Mouse (Mus musculus) left cerebral cortex, postnatal 10 days (tissue): ENCODE data around the gene Tesk2. TPM values are rescaled to one million over a fixed set of nuclear protein-coding genes. Genes with fewer than 3 reads are reported as not detected.
"Not testable (repeated sequence)": the region's sequence is repeated elsewhere in the genome, so short reads cannot be mapped to it uniquely, and the experiment has no call there.

ENCODE experiments used
- DNase-seq, 2 experiments: peaks; one replicate each; pipeline ENCODE4 v3.0.0; 2021 to 2022; ENCODE audit warnings: low spot score in 2 of 2, mixed read lengths in 1 of 2; ENCODE audit errors: extremely low spot score in 1 of 2
- intact Hi-C: fragments of 180-260 bp; cut with DNase I; formaldehyde crosslinking; loops from one replicate; pipeline ENCODE4 v1.15.1; 2025
- total RNA-seq, 2 experiments: library from RNA; stranded (reverse); gene quantifications; 2 replicates each; pipeline ENCODE4 v1.2.3; 2021

The Tesk2 gene
- total RNA-seq, 2 experiments from 2014 or later: 1.9 to 2.6 TPM

DNA sequence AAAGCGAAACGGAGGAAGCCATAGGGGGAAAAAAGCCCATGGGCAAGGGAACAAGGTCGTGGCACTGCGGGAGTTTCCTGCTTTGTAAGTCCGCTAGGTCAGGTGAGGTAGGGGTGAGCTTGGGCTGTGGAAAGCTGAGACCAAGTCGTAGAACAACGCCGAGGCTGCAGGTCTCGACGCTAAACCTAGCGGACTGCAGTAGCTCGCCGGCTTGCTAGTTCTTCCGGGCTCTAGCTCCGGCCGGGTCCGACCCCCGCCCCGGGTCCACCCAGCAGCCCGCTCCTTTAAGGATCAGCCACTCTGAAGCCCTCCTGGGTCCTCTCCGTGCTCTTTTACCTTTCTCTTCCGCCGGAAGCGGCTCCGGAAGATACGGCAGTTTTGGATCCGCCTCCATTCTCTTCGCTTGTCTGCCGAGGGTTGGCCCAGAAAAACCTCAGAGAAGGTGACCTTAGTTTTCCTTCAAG, 103.8 kb downstream of the Tesk2 start:
- DNase-seq: peak; percentile 69 to 72
- intact Hi-C loops: loop anchor here (10.0 kb wide), 1 partner anchor 310 kb away; the partner anchor contains the start of gene Plk3

DNA sequence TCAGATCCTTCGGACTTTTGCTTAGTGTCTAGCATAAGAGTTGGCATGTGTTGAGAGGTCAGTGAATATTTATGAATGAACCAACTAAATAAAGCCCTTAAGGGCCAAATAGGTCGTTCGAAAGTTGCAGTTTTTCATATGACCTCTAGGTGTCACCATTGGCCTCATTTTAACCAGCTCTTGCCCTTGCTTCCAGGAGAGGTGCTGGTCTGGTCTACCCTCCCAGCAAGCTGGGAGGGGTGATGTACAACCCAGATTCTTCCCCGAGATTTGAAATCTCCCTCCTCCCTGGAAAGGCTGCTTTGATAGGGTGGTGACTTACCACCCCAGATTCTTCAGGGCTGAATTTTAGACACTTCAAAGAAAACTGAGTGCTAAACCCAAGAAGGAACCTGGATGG, 107.1 kb downstream of the Tesk2 start:
- intact Hi-C loops: loop anchor here (1.0 to 10.0 kb wide), 2 partner anchors 163 to 307 kb away; partner anchors contain the start of gene Plk3
- peak in 1 of 2 experiments; percentile 34 for DNase-seq

DNA sequence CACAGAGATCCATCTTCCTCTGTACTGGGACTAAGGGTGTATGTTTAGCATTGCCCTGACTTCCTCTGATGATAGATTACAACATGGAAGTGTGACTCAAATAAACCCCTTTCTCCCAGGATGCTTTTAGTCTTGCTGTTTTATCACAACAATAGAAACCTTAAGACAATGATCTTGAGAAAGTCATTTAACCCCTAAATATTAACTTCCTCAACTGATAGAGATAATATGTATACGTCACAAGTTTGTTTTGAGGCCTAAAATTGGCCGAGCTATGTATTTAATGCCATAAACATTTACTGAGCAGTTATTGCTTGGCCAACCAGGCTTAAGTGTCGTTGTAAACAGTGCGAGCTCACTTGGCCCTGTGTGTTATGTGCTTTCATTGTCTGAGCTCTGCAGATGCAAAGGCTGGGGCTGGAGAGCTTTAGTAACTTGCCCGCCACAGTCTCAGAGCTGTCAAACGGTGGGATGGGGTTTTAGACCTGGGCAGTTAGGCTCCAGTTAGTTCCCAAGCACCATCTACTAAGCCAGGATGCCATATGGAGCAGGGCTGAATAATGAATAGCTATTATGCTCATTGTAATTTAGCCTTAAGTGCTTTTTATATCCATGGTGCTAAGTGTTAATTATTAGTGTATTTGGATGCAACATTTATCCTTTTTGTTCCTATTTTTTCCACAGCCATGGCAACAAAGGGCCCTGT, 108.8 kb downstream of the Tesk2 start:
- intact Hi-C loops: loop anchor here (10.0 kb wide), 1 partner anchor 305 kb away; the partner anchor contains the start of gene Plk3

DNA sequence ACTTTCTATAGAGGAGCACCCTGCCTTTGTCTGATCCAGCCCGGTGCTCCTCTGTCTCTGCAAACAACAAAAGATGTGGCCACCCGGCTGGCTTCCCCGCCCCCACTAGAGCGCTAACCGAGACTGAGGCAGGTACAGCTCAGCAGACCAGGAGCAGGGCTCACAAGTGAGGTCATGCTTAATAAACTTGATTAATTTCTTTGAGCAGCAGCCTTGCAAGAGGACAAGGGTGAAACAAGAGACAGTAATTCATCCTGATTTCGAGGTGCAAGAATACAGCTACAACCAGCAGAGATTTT, 109.3 kb downstream of the Tesk2 start:
- no peak for DNase-seq
- intact Hi-C loops: no loop called here

More for the DNA sequence above, 108.8 kb downstream of the Tesk2 start:
- DNase-seq: no peak

DNA sequence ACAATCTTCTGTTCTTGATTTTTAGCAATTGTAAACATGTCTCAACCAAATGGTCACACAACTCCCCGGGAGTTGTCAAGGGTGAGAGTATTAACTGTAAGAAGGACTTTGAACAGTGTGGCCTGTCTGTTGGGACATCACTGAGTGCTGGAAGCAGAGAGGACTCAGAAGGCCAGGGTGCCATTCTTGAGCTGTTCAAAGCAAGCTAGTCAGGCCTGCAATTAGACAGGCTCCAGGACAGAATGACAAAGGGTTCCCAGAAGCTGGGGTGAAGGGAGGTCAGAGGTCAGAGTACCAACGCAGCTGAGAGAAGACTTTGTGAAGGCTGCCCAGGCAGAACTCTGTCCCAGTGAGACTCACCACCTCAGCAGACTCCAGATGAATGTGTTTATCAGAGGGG, 118.3 kb downstream of the Tesk2 start:
- no peak for DNase-seq
- intact Hi-C loops: no loop called here

DNA sequence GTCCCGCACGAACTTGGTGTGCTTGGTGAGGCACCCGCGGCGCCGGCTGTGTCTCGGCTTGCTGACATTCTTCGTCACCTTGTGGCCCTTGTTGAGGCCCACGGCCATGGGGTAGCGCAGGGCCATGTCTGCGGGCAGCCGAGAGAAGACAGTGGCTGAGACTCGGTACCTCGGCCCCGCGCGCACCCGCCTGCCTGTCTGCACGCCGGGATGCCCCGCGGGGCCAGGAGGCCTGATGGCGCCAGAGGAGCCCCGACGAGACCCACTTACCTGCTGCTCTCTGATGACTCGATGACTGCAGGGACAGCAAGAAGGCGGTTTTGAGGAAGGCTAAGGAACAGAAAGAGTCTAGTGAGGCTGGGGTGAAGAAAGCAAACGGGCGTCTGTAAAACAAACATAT, 119.3 kb downstream of the Tesk2 start:
- DNase-seq, intact Hi-C loops: not testable (repeated sequence)

DNA sequence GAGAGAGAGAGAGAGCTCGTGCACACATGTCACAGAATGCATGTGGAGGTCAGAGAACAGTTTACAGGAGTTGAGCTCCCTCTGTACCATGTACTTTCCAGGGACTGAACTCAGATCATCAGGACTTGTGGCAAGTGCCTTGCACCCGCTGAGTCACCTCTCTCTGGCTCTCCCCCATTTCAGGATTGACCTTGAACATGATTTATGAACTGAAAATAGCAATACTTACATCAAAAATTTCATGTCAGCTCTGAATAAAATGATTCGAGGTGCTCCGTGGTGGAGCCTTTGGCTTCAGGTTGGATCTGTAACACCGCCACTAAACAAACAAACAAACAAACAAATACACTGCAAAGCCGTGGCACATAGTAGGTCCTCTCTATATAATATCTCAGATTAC, 120.1 kb downstream of the Tesk2 start:
- DNase-seq: no peak
- intact Hi-C loops: no loop called here

DNA sequence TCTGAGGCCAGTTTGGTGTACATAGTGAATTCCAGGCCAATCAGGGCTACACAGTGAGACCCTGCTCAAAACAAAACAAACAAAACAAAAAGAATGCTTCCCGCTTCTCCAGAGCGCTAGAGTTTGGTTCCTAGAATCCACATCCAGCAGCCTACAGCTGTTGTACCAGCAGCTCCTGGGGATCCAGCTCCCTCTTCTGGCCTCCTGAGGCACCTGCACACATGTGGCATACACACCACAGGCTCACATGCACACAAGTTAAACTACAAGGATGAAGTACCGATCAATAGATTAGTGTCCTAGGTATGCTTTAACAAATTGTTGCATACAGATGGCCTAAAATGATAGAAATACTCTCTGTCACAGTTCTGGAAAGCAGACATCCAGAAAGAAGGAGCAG, 123.6 kb downstream of the Tesk2 start:
- intact Hi-C loops: no loop called here
- no peak for DNase-seq

DNA sequence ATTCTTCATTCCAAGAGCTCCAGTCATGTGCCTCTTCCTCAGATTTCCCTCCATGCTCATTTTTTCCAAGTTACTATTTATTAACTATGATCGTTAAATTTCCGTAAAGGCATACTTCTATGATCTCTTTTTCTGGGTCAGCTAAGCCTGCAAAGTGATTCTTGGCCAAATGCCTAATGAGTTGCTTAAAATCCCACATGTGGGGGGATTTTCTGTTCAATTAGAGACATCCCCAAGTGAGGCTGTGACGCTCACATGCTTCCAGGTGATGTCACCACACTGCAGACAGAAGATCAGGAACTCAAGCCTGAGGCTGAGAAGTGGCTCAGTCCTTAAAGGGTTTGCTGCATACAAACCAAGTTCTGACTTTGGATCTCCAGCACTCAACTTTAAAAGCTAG, 129.2 kb downstream of the Tesk2 start:
- intact Hi-C loops: no loop called here
- DNase-seq: no peak

DNA sequence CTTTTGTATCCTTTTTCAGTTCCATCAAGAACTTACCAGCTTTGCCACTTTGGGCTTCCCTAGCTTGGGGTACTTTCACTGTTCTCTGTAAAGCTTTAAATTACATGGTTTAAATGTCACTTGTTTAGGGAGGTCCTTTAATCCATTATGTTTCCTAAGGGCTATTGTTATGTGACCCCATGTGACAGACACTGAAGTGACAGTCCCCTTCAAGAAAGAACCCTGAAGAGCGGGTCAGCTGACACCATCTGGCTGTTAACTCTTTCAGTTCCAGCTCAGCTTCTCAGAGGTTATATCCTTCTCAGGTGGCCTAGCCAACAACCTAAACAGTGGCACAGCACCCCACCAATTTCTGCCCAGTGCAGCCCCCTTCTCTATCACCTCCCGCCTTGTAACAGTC, 133.5 kb downstream of the Tesk2 start:
- intact Hi-C loops: no loop called here
- no peak for DNase-seq

Other genes starting within 250 kb of the Tesk2 start
- 10 to 100 TPM; 17.4 to 18.9 TPM for gene Ipp, start 213.4 kb upstream of the Tesk2 start, total RNA-seq
- gene Tmem69, start 165.0 kb upstream of the Tesk2 start, total RNA-seq: 10 to 100 TPM; 10.9 to 12.6 TPM
- 10 to 100 TPM; 25.3 to 28.0 TPM for gene Gpbp1l1, start 163.3 kb upstream of the Tesk2 start, total RNA-seq
- 1 to 10 TPM; 3.5 to 3.9 TPM for gene Ccdc17, start 124.3 kb upstream of the Tesk2 start, total RNA-seq
- gene Nasp, start 93.0 kb upstream of the Tesk2 start, total RNA-seq: 10 to 100 TPM; 74.7 to 78.1 TPM
- 100 to 1,000 TPM; 594 to 625 TPM for gene Akr1a1, start 69.3 kb upstream of the Tesk2 start, total RNA-seq
- gene Prdx1, start 35.4 kb upstream of the Tesk2 start, total RNA-seq: 100 to 1,000 TPM; 173 to 197 TPM
- gene Mmachc, start 12.5 kb upstream of the Tesk2 start, total RNA-seq: 10 to 100 TPM; 15.4 to 16.8 TPM
- 1 to 10 TPM; 3.2 to 3.3 TPM for gene Ccdc163, start 12.4 kb upstream of the Tesk2 start, total RNA-seq
- 10 to 100 TPM; 15.2 to 16.1 TPM for gene Toe1, start 86.7 kb downstream of the Tesk2 start, total RNA-seq
- 1 to 10 TPM; 2.0 to 3.5 TPM for gene Mutyh, start 86.8 kb downstream of the Tesk2 start, total RNA-seq
- gene Hpdl, start 100.8 kb downstream of the Tesk2 start, total RNA-seq: under 1 TPM; 0.77 to 0.79 TPM
- gene Zswim5, start 156.4 kb downstream of the Tesk2 start, total RNA-seq: 1 to 10 TPM; 7.6 to 8.4 TPM